Mouse (Mus musculus): ENCODE measurements around the gene Rnf207.

- no peak for TF ChIP-seq CTCF (IDR thresholded peaks at IDR 0.05)
- no peak for TF ChIP-seq EP300 (IDR thresholded peaks at IDR 0.05)
Measured at GRCm38 (mm10) chr4:152302012-152302411, 16.8 kb downstream of the Rnf207 start.
